Mouse (Mus musculus) adipose tissue, adult 10 weeks (tissue): ENCODE measurements around the gene Gpx3. TPM values are rescaled to one million over a fixed set of nuclear protein-coding genes. Genes with fewer than 3 reads are reported as not detected.

Experiments used
- polyA plus RNA-seq: library from polyadenylated mRNA; stranded (reverse); fragments of 350-450 nt; fragmentation: Illumina TruSeq; extraction: RNeasy Lipid Tissue Mini Kit (QIAGEN cat#74804); gene quantifications from one replicate; pipeline ENCODE4 v1.2.3, GENCODE M21; 2014; ENCODE audit warnings: low read depth, low replicate concordance

The Gpx3 gene
- 2,148 TPM for polyA plus RNA-seq

DNA sequence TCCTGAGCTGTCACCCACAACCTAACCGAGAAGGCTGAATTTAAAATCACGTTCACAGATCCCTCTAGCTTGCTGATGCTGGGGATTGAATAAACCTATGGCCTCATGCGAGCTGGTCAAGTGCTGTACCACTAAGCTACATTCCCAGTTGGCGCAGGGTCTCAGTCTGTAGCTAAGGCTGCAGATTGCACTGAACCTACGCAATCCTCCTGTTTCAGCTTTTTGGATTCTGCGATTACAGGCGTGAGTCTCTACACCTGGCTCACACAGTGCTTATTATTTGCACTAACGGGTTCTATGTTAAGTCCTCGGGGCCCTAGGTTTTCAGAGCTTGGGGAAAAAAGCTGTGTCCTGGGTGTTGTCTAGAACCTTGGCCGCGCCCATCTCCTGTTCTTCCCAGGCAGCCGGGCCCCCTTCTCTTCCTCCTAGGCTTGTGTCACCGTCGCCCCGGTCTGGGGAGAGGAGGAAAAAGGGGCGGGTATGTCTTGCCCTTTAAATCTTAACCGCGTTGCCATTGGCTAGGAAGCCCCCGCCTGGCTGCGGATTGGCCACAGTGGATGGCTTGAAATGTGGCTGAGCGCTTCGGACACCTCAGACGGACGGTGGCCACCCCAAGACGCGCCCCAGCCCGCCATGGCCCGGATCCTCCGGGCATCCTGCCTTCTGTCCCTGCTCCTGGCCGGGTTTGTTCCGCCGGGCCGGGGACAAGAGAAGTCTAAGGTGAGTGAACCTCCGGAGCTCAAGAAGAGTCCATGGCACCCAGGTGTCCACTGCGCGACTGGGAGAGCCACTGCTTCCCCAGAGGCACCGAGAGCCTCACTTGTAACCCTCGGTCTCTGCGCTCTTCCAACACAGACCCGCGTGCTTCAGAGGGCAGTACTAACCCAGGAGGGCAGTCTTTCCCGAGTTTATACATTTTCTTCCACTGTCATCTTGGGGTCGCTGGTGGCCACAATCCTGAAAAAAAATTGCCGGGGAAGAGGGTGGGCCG is at the start of gene Gpx3:
Gpx3 (plus strand) TSS at position 121 of the 991 bp plus-strand sequence.

DNA sequence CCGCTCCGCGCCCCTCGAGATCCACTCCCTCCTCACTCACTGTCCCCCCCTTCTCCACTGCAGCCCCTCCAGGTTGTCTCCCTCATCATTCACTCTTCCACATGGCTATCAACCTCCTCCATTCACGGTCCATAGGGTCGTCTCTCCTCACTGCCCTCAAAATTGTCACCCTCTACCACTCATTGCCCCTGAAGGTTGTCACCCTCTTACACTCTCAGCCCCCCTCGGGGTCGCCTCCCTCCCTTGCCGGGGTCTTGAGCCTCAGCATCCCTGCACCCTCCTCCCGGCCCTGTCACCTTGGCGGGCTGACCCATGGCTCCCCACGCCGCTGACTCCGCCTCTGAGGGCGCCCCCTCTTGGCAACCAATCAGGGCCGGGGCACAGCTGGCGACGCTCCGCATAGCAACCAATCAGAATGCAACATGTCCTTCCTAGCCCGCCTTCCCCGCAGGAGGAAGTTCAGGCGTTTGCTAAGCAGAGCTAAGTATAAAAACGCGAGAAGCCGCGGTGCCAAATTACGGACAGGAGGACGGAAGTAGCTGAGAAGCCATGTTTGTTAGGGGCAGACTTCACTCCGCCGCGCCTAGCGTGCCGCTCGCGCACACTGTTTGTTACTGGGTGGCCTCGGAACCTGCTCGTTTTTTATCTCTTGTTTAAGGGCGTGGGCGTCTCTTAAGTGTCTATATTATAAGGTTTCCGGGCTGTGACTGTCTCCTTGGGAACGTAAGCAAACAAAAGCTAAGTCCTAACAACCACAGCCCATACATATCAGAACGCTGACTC is 41.8 kb upstream of the Gpx3 start, which contains the start of gene Lyrm7:
Lyrm7 (minus strand) TSS at position 661 of the 783 bp plus-strand sequence.

DNA sequence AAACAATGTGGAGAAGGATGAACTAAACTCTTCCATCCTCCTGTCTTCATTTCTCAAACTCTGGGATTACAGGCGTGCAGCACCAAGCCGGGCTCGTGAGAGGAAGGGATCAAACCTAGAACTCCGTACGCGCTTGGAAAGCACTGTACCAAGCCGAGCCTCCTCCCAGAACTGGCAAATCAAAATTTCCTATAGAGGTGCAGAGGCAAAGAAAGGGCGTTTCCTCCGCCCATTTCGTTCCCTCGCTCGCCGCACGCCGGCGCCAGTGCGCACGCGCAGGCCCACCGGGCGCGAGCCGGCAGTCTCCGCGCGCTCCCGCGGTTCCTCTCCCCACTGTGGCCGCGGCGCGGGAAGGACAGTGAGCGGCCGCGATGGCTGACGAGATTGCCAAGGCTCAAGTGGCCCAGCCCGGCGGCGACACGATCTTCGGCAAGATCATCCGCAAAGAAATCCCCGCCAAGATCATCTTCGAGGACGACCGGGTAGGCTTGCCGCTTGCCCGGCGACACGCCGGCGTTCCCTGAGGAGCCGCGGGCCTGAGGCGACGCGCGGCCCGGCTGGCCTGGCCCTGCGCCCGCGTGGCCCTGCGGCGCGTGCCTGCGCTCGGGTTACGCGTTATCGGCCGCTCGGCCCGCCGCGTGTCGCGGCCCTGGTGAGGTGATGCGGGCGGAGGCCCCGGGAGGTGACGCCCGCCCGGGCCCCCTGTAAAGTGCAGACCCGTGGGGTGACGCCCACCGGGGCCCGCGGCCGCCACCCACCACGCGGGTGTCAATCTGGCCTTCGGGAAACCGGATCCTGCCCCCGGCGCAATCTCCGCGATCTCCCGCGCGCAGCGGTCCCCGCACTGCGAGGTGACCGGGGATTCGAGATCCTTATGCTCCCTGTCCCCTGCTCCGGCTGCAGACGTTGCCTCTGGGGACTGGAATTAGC is 35.9 kb upstream of the Gpx3 start, which contains the start of gene Hint1:
Hint1 (plus strand) TSS at position 265 of the 930 bp plus-strand sequence.

Other genes with a start within 250 kb of the Gpx3 start
- gene Cdc42se2, start 114.8 kb upstream of the Gpx3 start, polyA plus RNA-seq = 85.5 TPM
- 2.9 TPM for gene Lyrm7, start 41.5 kb upstream of the Gpx3 start, polyA plus RNA-seq
- 375 TPM for gene Hint1, start 36.1 kb upstream of the Gpx3 start, polyA plus RNA-seq
- gene Tnip1, start 60.5 kb downstream of the Gpx3 start, polyA plus RNA-seq = 33.6 TPM
- gene Anxa6, start 131.0 kb downstream of the Gpx3 start, polyA plus RNA-seq = 193 TPM
- gene Ccdc69, start 175.7 kb downstream of the Gpx3 start, polyA plus RNA-seq = 15.3 TPM
- gene Gm2a, start 195.7 kb downstream of the Gpx3 start, polyA plus RNA-seq = 64.6 TPM
- gene Slc36a3, start 249.3 kb downstream of the Gpx3 start, polyA plus RNA-seq = 0.24 TPM